Mouse (Mus musculus): ENCODE measurements around the gene Gm20517.

DNA sequence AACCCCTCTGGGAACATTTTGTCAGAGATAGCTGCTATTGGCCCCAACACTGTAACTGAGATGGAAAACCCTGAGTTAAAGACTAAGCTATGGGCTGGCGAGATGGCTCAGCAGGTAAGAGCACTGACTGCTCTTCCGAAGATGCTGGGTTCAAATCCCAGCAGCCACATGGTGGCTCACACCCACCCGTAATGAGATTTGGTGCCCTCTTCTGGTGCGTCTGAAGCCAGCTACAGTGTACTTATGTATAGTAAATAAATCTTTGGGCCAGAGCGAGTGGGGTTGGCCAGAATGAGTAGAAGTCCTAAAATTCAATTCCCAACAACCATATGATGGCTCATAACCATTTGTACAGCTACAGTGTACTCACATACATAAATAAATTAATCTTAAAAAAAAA is 5.2 kb upstream of the Gm20517 start:
- TF ChIP-seq CTCF (IDR thresholded peaks at IDR 0.05; ENCODE audit: low read depth, low read length) (peak; percentile 29), POLR2A (IDR thresholded peaks at IDR 0.05; ENCODE audit: extremely low read depth, insufficient read depth, low read length) (no peak)

Measured in liver, adult 2 months (tissue).